Mouse (Mus musculus) midbrain, embryonic 12.5 days (tissue): Measurements from ENCODE around the gene Gm42420. TPM values are rescaled to one million over a fixed set of nuclear protein-coding genes. Genes with fewer than 3 reads are reported as not detected.

Experiments
- ATAC-seq: fragments of 200-750 bp; cut with Nextera tagmentation; 2 replicates; pipeline ENCODE4 v1.8.0; 2017; ENCODE audit warnings: low read depth, moderate TSS enrichment, moderate library complexity; ENCODE audit not compliant: low FRiP score
- H3K27ac ChIP-seq: fragments of 300-500 bp; sonication (generic); replicated peaks from 2 replicates; pipeline ENCODE4 v1.5.1; 2016; ENCODE audit warnings: mild to moderate bottlenecking
- H3K27me3 ChIP-seq: fragments of 300-500 bp; sonication (generic); 2 replicates; pipeline ENCODE4 v1.6.1; 2016; ENCODE audit warnings: mild to moderate bottlenecking
- H3K36me3 ChIP-seq: fragments of 300-500 bp; sonication (generic); 2 replicates; pipeline ENCODE4 v1.6.1; 2016
- H3K4me1 ChIP-seq: fragments of 300-500 bp; sonication (generic); 2 replicates; pipeline ENCODE4 v1.6.1; 2016
- H3K4me2 ChIP-seq: fragments of 300-500 bp; sonication (generic); replicated peaks from 2 replicates; pipeline ENCODE4 v1.6.1; 2016; ENCODE audit warnings: mild to moderate bottlenecking, moderate library complexity
- H3K4me3 ChIP-seq: fragments of 300-500 bp; sonication (generic); 2 replicates; pipeline ENCODE4 v1.5.1; 2016; ENCODE audit warnings: mild to moderate bottlenecking
- H3K9ac ChIP-seq: fragments of 300-500 bp; sonication (generic); replicated peaks from 2 replicates; pipeline ENCODE4 v1.6.1; 2016; ENCODE audit warnings: mild to moderate bottlenecking, moderate library complexity
- H3K9me3 ChIP-seq: fragments of 300-500 bp; sonication (generic); 2 replicates; pipeline ENCODE4 v1.6.1; 2016; ENCODE audit warnings: mild to moderate bottlenecking
- WGBS: fragments of 180-500 bp; shearing (Covaris S2); methylation state at CpG from one replicate; pipeline ENCODE4 v1.1.7; 2016; 5-methylcytosine and 5-hydroxymethylcytosine counted together
- polyA plus RNA-seq: library from polyadenylated mRNA; unstranded; fragments of >200 nt; fragmentation: Nextera tagmentation; extraction: Ambion mirVana; gene quantifications from 2 replicates; pipeline ENCODE4 v1.2.1, GENCODE M21; 2016

The Gm42420 gene
- 0.37 and 1.2 TPM in 2 replicates for polyA plus RNA-seq

GRCm38 (mm10) chr6:39585517-39585916 lies at the start of gene Gm42420:
Gene Gm42420, plus strand, starts transcription at chr6:39585753.
- no peak for ATAC-seq
- Histone ChIP-seq H3K4me1 (no peaks in the 10 kb centered on the region), H3K27me3 (no peaks in the 10 kb centered on the region)

DNA sequence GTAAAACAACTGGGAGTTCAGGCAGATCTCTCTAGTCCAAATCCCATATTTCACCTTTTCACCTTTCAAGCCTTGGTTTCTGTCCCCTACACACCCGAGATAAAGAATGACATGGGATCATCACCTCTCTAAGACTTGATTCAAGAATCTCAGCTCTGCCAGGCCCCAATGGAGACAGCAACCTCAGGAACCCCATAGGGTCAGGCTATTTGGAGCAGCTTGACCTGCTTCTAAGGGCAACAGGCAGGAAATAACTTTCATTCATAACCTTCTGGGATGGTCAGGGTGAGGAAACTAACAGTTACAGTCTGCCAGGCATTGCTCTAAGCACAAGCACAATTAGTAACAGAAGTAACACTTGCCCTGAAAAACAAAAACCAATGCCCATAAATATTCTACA lies 48.9 kb upstream of the Gm42420 start:
- no peak for ATAC-seq

More at GRCm38 (mm10) chr6:39585517-39585916, at the start of gene Gm42420:
- Histone ChIP-seq H3K4me3 (no peak within 1 kb of the TSS), H3K9ac (no peak within 1 kb of the TSS), H3K27ac (no peak within 1 kb of the TSS), H3K9me3 (no peaks in the 10 kb centered on the region), H3K4me2 (no peak within 1 kb of the TSS), H3K36me3 (peaks cover 60% of the 10 kb centered on the region)
- WGBS = 95% methylated on average over 6 of the region's 6 CpGs

DNA sequence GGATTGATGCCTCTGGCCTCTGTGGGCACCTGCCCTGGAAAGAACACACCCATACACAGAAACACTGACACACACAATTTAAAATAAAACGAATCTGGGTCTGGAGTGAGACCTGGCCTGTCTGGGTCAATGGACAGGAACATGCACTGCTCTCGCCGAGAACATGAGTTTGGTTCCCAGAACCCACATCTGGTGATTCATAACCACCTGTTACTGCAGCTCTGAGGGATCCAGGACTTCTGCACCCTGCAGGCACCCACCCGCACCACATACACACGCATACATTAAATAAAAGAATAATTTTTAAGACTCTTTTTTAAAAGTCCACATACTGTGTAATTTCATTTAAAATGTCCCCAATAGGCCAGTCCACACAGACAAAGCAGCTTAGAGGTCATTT lies 48.3 kb upstream of the Gm42420 start:
- H3K9me3 ChIP-seq = no peaks in the 10 kb centered on the region
- H3K9ac ChIP-seq = no peak overlapping the region
- WGBS = 93% methylated on average over 5 of the region's 5 CpGs
- peaks cover 32% of the 10 kb centered on the region for H3K4me1 ChIP-seq
- no peaks in the 10 kb centered on the region for H3K27me3 ChIP-seq
- H3K4me2 ChIP-seq = no peak overlapping the region
- H3K36me3 ChIP-seq = 0 out of 2 replicates have a peak, but pooled peaks cover 12% of the 10 kb centered on the region
- H3K4me3 ChIP-seq = no peak overlapping the region
- ATAC-seq = no peak
- H3K27ac ChIP-seq = no peak overlapping the region

More for the DNA sequence above, 48.9 kb upstream of the Gm42420 start:
- 0 out of 2 replicates have a peak, but pooled peaks cover 12% of the 10 kb centered on the region for H3K36me3 ChIP-seq
- no peaks in the 10 kb centered on the region for H3K27me3 ChIP-seq
- no peak overlapping the region for H3K4me3 ChIP-seq
- no peak overlapping the region for H3K9ac ChIP-seq
- WGBS = 61% methylated on average over 1 of the region's 1 CpGs
- no peak overlapping the region for H3K27ac ChIP-seq
- no peaks in the 10 kb centered on the region for H3K9me3 ChIP-seq
- peaks cover 29% of the 10 kb centered on the region for H3K4me1 ChIP-seq
- H3K4me2 ChIP-seq = no peak overlapping the region

GRCm38 (mm10) chr6:39538227-39538626 lies 47.3 kb upstream of the Gm42420 start:
- Histone ChIP-seq H3K4me2 (no peak overlapping the region), H3K4me1 (peaks cover 42% of the 10 kb centered on the region), H3K27me3 (no peaks in the 10 kb centered on the region), H3K9ac (no peak overlapping the region), H3K27ac (no peak overlapping the region), H3K4me3 (no peak overlapping the region), H3K36me3 (0 out of 2 replicates have a peak, but pooled peaks cover 6% of the 10 kb centered on the region), H3K9me3 (no peaks in the 10 kb centered on the region)
- 82% methylated on average over 8 of the region's 8 CpGs for WGBS
- no peak for ATAC-seq

DNA sequence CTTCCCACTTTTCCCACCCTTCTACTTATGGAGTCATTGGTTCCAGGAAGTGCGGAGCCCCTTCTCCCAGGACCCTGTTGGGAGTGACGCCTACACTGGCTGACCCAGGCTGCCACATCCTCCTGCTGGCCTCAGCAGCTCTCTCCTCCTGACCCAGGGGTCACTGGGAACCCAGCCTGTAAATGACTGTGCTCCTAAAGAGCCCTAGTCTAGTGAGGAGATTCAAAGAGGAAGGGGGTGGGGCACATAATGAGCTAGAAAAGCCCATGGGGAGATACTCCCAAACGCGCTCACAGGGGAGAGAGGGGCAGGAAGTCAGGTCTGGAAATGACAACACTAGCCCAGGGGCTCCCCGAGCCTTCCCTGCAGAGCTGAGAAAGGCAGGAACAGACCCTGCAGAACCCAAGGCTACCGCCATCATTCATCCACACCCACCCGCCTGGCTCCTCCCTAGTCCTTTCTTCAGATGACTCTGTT lies 45.8 kb upstream of the Gm42420 start:
- WGBS = 16% methylated on average over 7 of the region's 7 CpGs
- Histone ChIP-seq H3K36me3 (no peaks in the 10 kb centered on the region), H3K9me3 (no peaks in the 10 kb centered on the region), H3K27me3 (no peaks in the 10 kb centered on the region), H3K4me3 (no peak overlapping the region), H3K9ac (no peak overlapping the region), H3K4me1 (peaks cover 57% of the 10 kb centered on the region), H3K4me2 (peak overlapping the region; percentile 17), H3K27ac (peak overlapping the region; percentile 66)
- no peak for ATAC-seq

- no peaks in the 10 kb centered on the region for H3K9me3 ChIP-seq
- no peak for ATAC-seq
- H3K4me2 ChIP-seq = no peak overlapping the region
- 43% methylated on average over 2 of the region's 2 CpGs for WGBS
- no peaks in the 10 kb centered on the region for H3K36me3 ChIP-seq
- H3K4me1 ChIP-seq = peaks cover 65% of the 10 kb centered on the region
- no peaks in the 10 kb centered on the region for H3K27me3 ChIP-seq
- no peak overlapping the region for H3K4me3 ChIP-seq
- H3K9ac ChIP-seq = no peak overlapping the region
- 0 out of 2 replicates have a peak overlapping the region, but pooled peaks have one; percentile 66 for H3K27ac ChIP-seq
Observed at GRCm38 (mm10) chr6:39540563-39540962, 45.0 kb upstream of the Gm42420 start.

DNA sequence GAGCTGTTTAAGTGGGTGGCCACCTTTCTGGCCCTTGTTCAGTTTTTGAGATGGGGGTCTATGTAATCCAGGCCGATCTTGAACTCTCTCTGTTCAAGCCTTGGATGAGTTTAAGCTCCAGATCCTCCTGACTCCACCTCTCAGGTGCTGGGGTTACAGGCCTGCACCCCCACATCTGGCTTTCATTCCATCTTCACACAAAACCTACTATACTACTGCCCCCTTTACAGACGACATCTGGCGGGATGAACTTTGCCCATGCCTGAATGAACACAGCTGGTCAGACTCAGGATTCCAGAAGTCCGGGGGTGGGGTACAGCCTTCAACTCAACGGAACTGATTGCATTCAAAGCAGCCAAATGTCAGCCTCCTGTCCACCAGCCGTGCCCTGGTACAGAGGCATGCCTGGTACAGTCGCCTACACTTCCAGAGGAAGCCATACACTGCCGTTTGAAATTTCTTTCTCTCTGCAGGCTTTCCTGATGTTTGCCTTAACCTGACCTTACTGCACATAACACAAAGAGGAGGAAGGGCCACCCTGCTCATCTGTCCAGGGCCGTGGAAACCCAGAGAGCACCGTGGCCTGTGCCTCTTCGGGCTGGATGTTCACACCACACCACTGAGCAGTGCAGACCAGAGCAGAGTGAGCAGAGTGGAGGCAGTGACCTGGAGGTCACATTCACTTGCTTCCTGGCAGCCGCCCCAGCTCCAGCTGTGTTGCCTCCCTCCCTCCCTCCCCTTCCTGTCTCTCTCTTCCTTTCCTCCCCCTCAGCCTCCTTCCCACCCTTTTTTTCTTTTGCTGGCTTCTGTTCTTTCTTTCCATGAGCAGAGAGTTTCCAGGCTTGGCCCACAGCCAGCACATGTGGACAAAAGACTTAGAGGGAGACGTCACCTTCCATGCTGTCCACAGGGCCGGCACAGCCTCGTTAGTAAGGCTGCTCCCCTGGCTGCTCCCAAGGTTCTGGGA lies 42.6 kb upstream of the Gm42420 start:
- H3K9ac ChIP-seq = 0 out of 2 replicates have a peak overlapping the region, but pooled peaks have one; percentile 16
- H3K27ac ChIP-seq = peak overlapping the region; percentile 78
- no peaks in the 10 kb centered on the region for H3K9me3 ChIP-seq
- H3K36me3 ChIP-seq = no peaks in the 10 kb centered on the region
- ATAC-seq = peak; percentile 70
- no peaks in the 10 kb centered on the region for H3K27me3 ChIP-seq
- whole genome bisulfite sequencing = 14% methylated on average over 15 of the region's 15 CpGs
- peak overlapping the region; percentile 12; the same call in 1 of the 2 replicates for H3K4me2 ChIP-seq
- peaks cover 76% of the 10 kb centered on the region for H3K4me1 ChIP-seq
- H3K4me3 ChIP-seq = no peak overlapping the region

GRCm38 (mm10) chr6:39543769-39544420 lies 41.7 kb upstream of the Gm42420 start:
- Histone ChIP-seq H3K4me1 (peaks cover 67% of the 10 kb centered on the region), H3K27ac (peak overlapping the region; percentile 78), H3K36me3 (no peaks in the 10 kb centered on the region), H3K27me3 (no peaks in the 10 kb centered on the region), H3K4me3 (no peak overlapping the region), H3K9ac (no peak overlapping the region; the same call in 1 of the 2 replicates), H3K4me2 (no peak overlapping the region), H3K9me3 (no peaks in the 10 kb centered on the region)
- ATAC-seq = no peak
- WGBS = 11% methylated on average over 15 of the region's 15 CpGs

DNA sequence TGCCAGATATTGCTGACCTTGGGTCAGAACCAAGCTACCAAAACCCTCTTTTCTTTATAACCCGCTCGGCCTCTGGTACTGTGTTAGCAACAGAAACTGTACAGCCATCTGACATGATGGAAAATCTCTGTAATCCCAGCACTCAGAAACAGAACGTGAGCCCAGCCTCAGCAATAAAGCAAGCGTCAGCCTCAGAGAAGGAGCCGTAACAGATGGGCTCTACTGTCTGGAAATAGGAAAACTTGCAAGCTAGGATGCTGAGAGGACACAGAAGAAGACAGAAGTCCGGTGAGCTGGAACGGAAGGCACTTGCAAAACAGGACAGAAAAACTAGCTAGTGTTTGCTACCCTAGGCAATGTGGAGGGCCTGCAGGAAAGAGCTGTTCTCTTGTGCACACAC lies 40.1 kb upstream of the Gm42420 start:
- H3K4me2 ChIP-seq = no peak overlapping the region
- no peaks in the 10 kb centered on the region for H3K36me3 ChIP-seq
- no peak for ATAC-seq
- WGBS = 88% methylated on average over 7 of the region's 7 CpGs
- no peaks in the 10 kb centered on the region for H3K9me3 ChIP-seq
- no peak overlapping the region for H3K9ac ChIP-seq
- no peak overlapping the region for H3K4me3 ChIP-seq
- no peaks in the 10 kb centered on the region for H3K27me3 ChIP-seq
- H3K4me1 ChIP-seq = peaks cover 52% of the 10 kb centered on the region
- H3K27ac ChIP-seq = 0 out of 2 replicates have a peak overlapping the region, but pooled peaks have one; percentile 32

GRCm38 (mm10) chr6:39548030-39548429 lies 37.5 kb upstream of the Gm42420 start:
- WGBS = 83% methylated on average over 5 of the region's 5 CpGs
- H3K27me3 ChIP-seq = no peaks in the 10 kb centered on the region
- H3K4me2 ChIP-seq = no peak overlapping the region
- H3K36me3 ChIP-seq = peaks cover 11% of the 10 kb centered on the region
- H3K9me3 ChIP-seq = no peaks in the 10 kb centered on the region
- peaks cover 43% of the 10 kb centered on the region for H3K4me1 ChIP-seq
- H3K27ac ChIP-seq = no peak overlapping the region
- no peak overlapping the region for H3K4me3 ChIP-seq
- H3K9ac ChIP-seq = no peak overlapping the region
- no peak for ATAC-seq

DNA sequence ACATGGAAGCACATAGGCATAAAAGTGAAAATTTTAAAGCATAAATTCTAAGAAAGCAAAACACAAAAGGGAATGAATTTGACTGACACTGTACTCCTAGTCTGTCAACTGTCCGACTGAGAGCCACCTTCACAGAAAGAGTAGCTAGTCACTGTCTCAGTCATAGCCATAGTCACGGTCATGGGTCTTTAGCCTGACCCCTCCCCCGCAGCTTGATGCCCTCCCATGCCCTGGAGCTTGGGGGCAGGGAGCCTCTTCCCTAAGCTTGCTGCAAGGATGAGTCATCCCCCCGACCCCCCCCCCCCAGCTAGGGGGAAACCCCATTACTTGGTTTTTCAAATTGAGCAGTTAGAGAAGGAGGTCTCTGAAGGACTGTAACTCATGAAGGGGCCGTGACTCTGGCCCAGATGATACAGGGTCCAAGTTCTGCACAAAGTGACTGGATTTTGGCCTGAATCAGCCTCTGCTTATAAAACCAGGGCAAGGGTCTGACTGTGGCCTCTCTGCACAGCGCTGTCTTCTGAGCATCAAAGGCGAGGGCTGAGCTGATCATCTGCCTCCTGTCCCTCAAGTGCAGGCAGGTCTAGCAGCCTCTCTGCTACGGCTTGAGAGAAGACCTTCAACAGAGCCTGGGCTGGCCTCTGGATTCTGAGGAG lies 33.4 kb upstream of the Gm42420 start:
- Histone ChIP-seq H3K4me2 (no peak overlapping the region), H3K36me3 (peaks cover 11% of the 10 kb centered on the region), H3K4me1 (peaks cover 37% of the 10 kb centered on the region), H3K9me3 (no peaks in the 10 kb centered on the region), H3K27me3 (no peaks in the 10 kb centered on the region), H3K27ac (0 out of 2 replicates have a peak overlapping the region, but pooled peaks have one; percentile 8), H3K9ac (no peak overlapping the region), H3K4me3 (no peak overlapping the region)
- WGBS = 73% methylated on average over 8 of the region's 8 CpGs
- ATAC-seq = no peak
